Mouse (Mus musculus): ENCODE data around the gene Asb10. TPM values are rescaled to one million over a fixed set of nuclear protein-coding genes. Genes with fewer than 3 reads are reported as not detected.

Gene Asb10
- not detected in 4 replicates for total RNA-seq (2023)

GRCm38 (mm10) chr5:24540387-24541143 lies at the start of gene Asb10:
Asb10 (minus strand) TSS chr5:24540978.

GRCm38 (mm10) chr5:24586547-24587199 lies 45.9 kb upstream of the Asb10 start, which contains the start of gene Chpf2:
Chpf2 (plus strand) TSS chr5:24586741.

GRCm38 (mm10) chr5:24577183-24577929 lies 36.6 kb upstream of the Asb10 start, which contains the start of gene Abcf2:
Abcf2 (minus strand) TSS chr5:24577467.

GRCm38 (mm10) chr5:24556709-24557108 lies 15.9 kb upstream of the Asb10 start, which contains the start of gene 4931409K22Rik:
4931409K22Rik (minus strand) TSS chr5:24556809.

GRCm38 (mm10) chr5:24526889-24527230 lies 13.9 kb downstream of the Asb10 start, which contains the start of gene Gbx1:
Gbx1 (minus strand) TSS chr5:24527202.

Other genes starting within 250 kb of the Asb10 start
- not detected in 4 replicates for gene Kcnh2, start 189.4 kb downstream of the Asb10 start, total RNA-seq (2023)
- gene Nos3, start 176.2 kb downstream of the Asb10 start, total RNA-seq (2023) = 0.15 to 0.40 TPM in 2 of 4 replicates, not detected in the others
- gene Atg9b, start 148.8 kb downstream of the Asb10 start, total RNA-seq (2023) = not detected in 4 replicates
- 19.2 to 30.7 TPM (median 25.6 TPM) in 4 replicates for gene Abcb8, start 147.3 kb downstream of the Asb10 start, total RNA-seq (2023)
- 0.34 to 0.80 TPM (median 0.49 TPM) in 3 of 4 replicates, not detected in the other for gene Asic3, start 127.6 kb downstream of the Asb10 start, total RNA-seq (2023)
- 31.5 to 43.7 TPM (median 33.8 TPM) in 4 replicates for gene Cdk5, start 117.4 kb downstream of the Asb10 start, total RNA-seq (2023)
- gene Slc4a2, start 117.1 kb downstream of the Asb10 start, total RNA-seq (2023) = 54.4 to 79.1 TPM (median 68.6 TPM) in 4 replicates
- gene Fastk, start 95.7 kb downstream of the Asb10 start, total RNA-seq (2023) = 89.9 to 105 TPM (median 103 TPM) in 4 replicates
- 19.1 to 23.1 TPM (median 21.2 TPM) in 4 replicates for gene Tmub1, start 93.1 kb downstream of the Asb10 start, total RNA-seq (2023)
- gene Agap3, start 88.8 kb downstream of the Asb10 start, total RNA-seq (2023) = 41.8 to 52.0 TPM (median 49.9 TPM) in 4 replicates
- not detected in 4 replicates for gene Gbx1, start 13.8 kb downstream of the Asb10 start, total RNA-seq (2023)
- not detected in 4 replicates for gene 4931409K22Rik, start 15.8 kb upstream of the Asb10 start, total RNA-seq (2023)
- 35.4 to 41.6 TPM (median 38.9 TPM) in 4 replicates for gene Abcf2, start 36.5 kb upstream of the Asb10 start, total RNA-seq (2023)
- 32.7 to 39.8 TPM (median 34.7 TPM) in 4 replicates for gene Chpf2, start 45.8 kb upstream of the Asb10 start, total RNA-seq (2023)
- not detected in 4 replicates for gene Smarcd3, start 83.4 kb upstream of the Asb10 start, total RNA-seq (2023)
- 90.3 to 94.0 TPM (median 92.4 TPM) in 4 replicates for gene Nub1, start 144.6 kb upstream of the Asb10 start, total RNA-seq (2023)
- gene Wdr86, start 189.7 kb upstream of the Asb10 start, total RNA-seq (2023) = not detected in 4 replicates
- gene Crygn, start 217.0 kb upstream of the Asb10 start, total RNA-seq (2023) = not detected in 4 replicates

Measured in B cell, adult 62 days (primary cell).